Mouse (Mus musculus) heart, adult 2 months (tissue): ENCODE results near the gene Fam189a1. TPM values are rescaled to one million over a fixed set of nuclear protein-coding genes. Genes with fewer than 3 reads are reported as not detected.

Experiments used
- DNase-seq, 2 experiments: peaks; one replicate each; pipeline ENCODE4 v3.0.0; 2021
- H3K27ac ChIP-seq: fragments of 200-600 bp; 2 replicates; pipeline ENCODE4 v1.8.1; 2022
- H3K27me3 ChIP-seq: fragments of 200-500 bp; 2 replicates; pipeline ENCODE4 v1.6.1; 2012; ENCODE audit warnings: mild to moderate bottlenecking, low read length, inconsistent platforms, mixed read lengths; ENCODE audit not compliant: control insufficient read depth, insufficient read depth
- H3K36me3 ChIP-seq: fragments of 200-500 bp; 2 replicates; pipeline ENCODE4 v1.6.1; 2012; ENCODE audit warnings: low read length, inconsistent platforms; ENCODE audit not compliant: control insufficient read depth, insufficient read depth
- H3K4me1 ChIP-seq: fragments of 200-500 bp; 2 replicates; pipeline ENCODE4 v1.6.1; 2011; ENCODE audit warnings: low read length; ENCODE audit not compliant: control insufficient read depth, insufficient read depth
- H3K4me3 ChIP-seq: fragments of 200-600 bp; 2 replicates; pipeline ENCODE4 v1.8.1; 2022
- H3K79me2 ChIP-seq: fragments of 200-500 bp; replicated peaks from 2 replicates; pipeline ENCODE4 v1.6.1; 2012; ENCODE audit warnings: mild to moderate bottlenecking, inconsistent platforms, low read length, moderate library complexity, mixed read lengths; ENCODE audit not compliant: control insufficient read depth, insufficient read depth
- H3K9ac ChIP-seq: fragments of 200-500 bp; 2 replicates; pipeline ENCODE4 v1.6.1; 2012; ENCODE audit warnings: low read depth, mild to moderate bottlenecking, control low read depth, inconsistent platforms, low read length, mixed read lengths
- CTCF ChIP-seq: fragments of 200-600 bp; IDR thresholded peaks from 2 replicates; pipeline ENCODE4 v1.8.1; 2022; ENCODE audit warnings: antibody characterized with exemption, mild to moderate bottlenecking, moderate library complexity
- EP300 ChIP-seq: fragments of 200-500 bp; IDR thresholded peaks from 2 replicates; pipeline ENCODE4 v1.6.1; 2011; ENCODE audit warnings: low read depth, low read length, control low read depth; ENCODE audit not compliant: insufficient read depth
- POLR2A ChIP-seq: fragments of 200-500 bp; IDR thresholded peaks from 2 replicates; pipeline ENCODE4 v1.6.1; 2011; ENCODE audit warnings: mild to moderate bottlenecking, low read depth, low read length, control low read depth; ENCODE audit not compliant: insufficient read depth
- WGBS: fragments of 180-500 bp; shearing (Covaris S2); methylation state at CpG from one replicate; pipeline ENCODE4 v1.1.7; 2018; 5-methylcytosine and 5-hydroxymethylcytosine counted together
- intact Hi-C: fragments of 180-260 bp; cut with DNase I; formaldehyde crosslinking; loops from one replicate; pipeline ENCODE4 v1.15.1; 2025
- polyA plus RNA-seq: library from polyadenylated mRNA; depleted of rRNA; stranded (reverse); fragments of >200 nt; gene quantifications from 2 replicates; pipeline ENCODE4 v1.2.3, GENCODE M21; 2012
- total RNA-seq, 2 experiments: library from RNA; stranded (reverse); gene quantifications; 2 replicates each; pipeline ENCODE4 v1.2.3; 2021

The Fam189a1 gene
- total and polyA plus RNA-seq, 3 experiments = 0.64 TPM; not detected in 2

- peak; percentile 6 to 27 for DNase-seq
- under 1% methylated on average over 118 of the region's 122 CpGs for WGBS
- H3K36me3 ChIP-seq = no peaks in the 10 kb centered on the region
- peak overlapping the region; percentile 27 for H3K4me3 ChIP-seq
- no peaks in the 10 kb centered on the region for H3K79me2 ChIP-seq
- H3K4me1 ChIP-seq = no peaks in the 10 kb centered on the region
- intact Hi-C loops = no loop called here
- no peak overlapping the region for H3K9ac ChIP-seq
- H3K27me3 ChIP-seq = peaks cover 7% of the 10 kb centered on the region
- H3K27ac ChIP-seq = no peak overlapping the region
- TF ChIP-seq EP300 (no peak), CTCF (no peak)
Observed at GRCm38 (mm10) chr7:65155628-65156513, 499 bp downstream of the Fam189a1 start.

- Histone ChIP-seq H3K27me3 (peaks cover 7% of the 10 kb centered on the region), H3K27ac (no peak overlapping the region), H3K79me2 (no peaks in the 10 kb centered on the region), H3K9ac (no peak overlapping the region), H3K4me1 (no peaks in the 10 kb centered on the region), H3K4me3 (no peak overlapping the region), H3K36me3 (no peaks in the 10 kb centered on the region)
- no peak for DNase-seq
- no peak for TF ChIP-seq EP300
- no peak for TF ChIP-seq POLR2A
- TF ChIP-seq CTCF = no peak
- 26% methylated on average over 7 of the region's 7 CpGs for WGBS
- intact Hi-C loops = no loop called here
Observed at GRCm38 (mm10) chr7:65154576-65154975, 1.8 kb downstream of the Fam189a1 start.

DNA sequence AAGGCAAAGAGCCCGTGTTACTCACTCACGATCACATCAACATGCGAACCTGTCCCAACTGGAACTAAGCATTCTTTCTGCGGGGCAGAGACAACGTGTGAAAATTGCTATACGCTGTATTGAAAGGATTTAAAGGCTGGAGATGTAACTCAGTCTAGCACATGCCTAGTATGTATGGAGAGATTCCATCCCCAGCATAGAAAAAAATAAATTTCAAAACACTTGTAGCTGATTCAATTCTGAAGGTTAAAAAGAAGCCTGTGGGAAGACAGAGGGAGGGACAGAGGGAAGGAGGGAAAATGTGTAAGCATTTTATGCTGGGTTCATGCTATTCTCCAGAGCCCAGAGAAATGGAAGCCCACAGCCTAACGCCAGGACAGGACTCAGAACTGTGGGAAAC is 2.5 kb downstream of the Fam189a1 start:
- WGBS = 72% methylated on average over 7 of the region's 7 CpGs
- Histone ChIP-seq H3K27me3 (peaks cover 7% of the 10 kb centered on the region), H3K27ac (no peak overlapping the region), H3K79me2 (no peaks in the 10 kb centered on the region), H3K36me3 (no peaks in the 10 kb centered on the region), H3K4me1 (no peaks in the 10 kb centered on the region), H3K4me3 (no peak overlapping the region), H3K9ac (no peak overlapping the region)
- TF ChIP-seq EP300 (no peak), POLR2A (no peak), CTCF (no peak)
- intact Hi-C loops = no loop called here
- no peak for DNase-seq

- TF ChIP-seq CTCF = no peak
- TF ChIP-seq POLR2A = no peak
- no peak for TF ChIP-seq EP300
- H3K79me2 ChIP-seq = no peaks in the 10 kb centered on the region
- intact Hi-C loops = no loop called here
- DNase-seq = no peak
- no peak overlapping the region for H3K4me3 ChIP-seq
- no peaks in the 10 kb centered on the region for H3K4me1 ChIP-seq
- no peak overlapping the region for H3K9ac ChIP-seq
- WGBS = 83% methylated on average over 7 of the region's 7 CpGs
- H3K27ac ChIP-seq = no peak overlapping the region
- H3K27me3 ChIP-seq = peaks cover 7% of the 10 kb centered on the region
- no peaks in the 10 kb centered on the region for H3K36me3 ChIP-seq
Observed at GRCm38 (mm10) chr7:65151526-65151925, 4.8 kb downstream of the Fam189a1 start.

- TF ChIP-seq CTCF (no peak), EP300 (no peak), POLR2A (no peak)
- Histone ChIP-seq H3K27me3 (no peaks in the 10 kb centered on the region), H3K4me3 (no peak overlapping the region), H3K4me1 (no peaks in the 10 kb centered on the region), H3K79me2 (no peaks in the 10 kb centered on the region), H3K9ac (no peak overlapping the region), H3K27ac (no peak overlapping the region), H3K36me3 (no peaks in the 10 kb centered on the region)
- intact Hi-C loops = no loop called here
- no peak for DNase-seq
- 81% methylated on average over 9 of the region's 9 CpGs for WGBS
Observed at GRCm38 (mm10) chr7:65149040-65149439, 7.3 kb downstream of the Fam189a1 start.

GRCm38 (mm10) chr7:65144881-65145280 is 11.5 kb downstream of the Fam189a1 start:
- no peak for DNase-seq
- H3K27me3 ChIP-seq = no peaks in the 10 kb centered on the region
- H3K79me2 ChIP-seq = no peaks in the 10 kb centered on the region
- H3K36me3 ChIP-seq = no peaks in the 10 kb centered on the region
- no peaks in the 10 kb centered on the region for H3K4me1 ChIP-seq
- H3K27ac ChIP-seq = no peak overlapping the region
- H3K4me3 ChIP-seq = no peak overlapping the region
- 51% methylated on average over 6 of the region's 6 CpGs for WGBS
- no peak overlapping the region for H3K9ac ChIP-seq
- intact Hi-C loops = no loop called here
- TF ChIP-seq POLR2A = no peak
- TF ChIP-seq EP300 = no peak
